Mouse (Mus musculus) skeletal muscle tissue, adult 2 months (tissue): ENCODE data around the gene Pcx.

ENCODE experiments used
- DNase-seq: peaks from one replicate; pipeline ENCODE4 v3.0.0-alpha.2; 2012; ENCODE audit warnings: low read depth, low spot score

Gene Pcx

DNA sequence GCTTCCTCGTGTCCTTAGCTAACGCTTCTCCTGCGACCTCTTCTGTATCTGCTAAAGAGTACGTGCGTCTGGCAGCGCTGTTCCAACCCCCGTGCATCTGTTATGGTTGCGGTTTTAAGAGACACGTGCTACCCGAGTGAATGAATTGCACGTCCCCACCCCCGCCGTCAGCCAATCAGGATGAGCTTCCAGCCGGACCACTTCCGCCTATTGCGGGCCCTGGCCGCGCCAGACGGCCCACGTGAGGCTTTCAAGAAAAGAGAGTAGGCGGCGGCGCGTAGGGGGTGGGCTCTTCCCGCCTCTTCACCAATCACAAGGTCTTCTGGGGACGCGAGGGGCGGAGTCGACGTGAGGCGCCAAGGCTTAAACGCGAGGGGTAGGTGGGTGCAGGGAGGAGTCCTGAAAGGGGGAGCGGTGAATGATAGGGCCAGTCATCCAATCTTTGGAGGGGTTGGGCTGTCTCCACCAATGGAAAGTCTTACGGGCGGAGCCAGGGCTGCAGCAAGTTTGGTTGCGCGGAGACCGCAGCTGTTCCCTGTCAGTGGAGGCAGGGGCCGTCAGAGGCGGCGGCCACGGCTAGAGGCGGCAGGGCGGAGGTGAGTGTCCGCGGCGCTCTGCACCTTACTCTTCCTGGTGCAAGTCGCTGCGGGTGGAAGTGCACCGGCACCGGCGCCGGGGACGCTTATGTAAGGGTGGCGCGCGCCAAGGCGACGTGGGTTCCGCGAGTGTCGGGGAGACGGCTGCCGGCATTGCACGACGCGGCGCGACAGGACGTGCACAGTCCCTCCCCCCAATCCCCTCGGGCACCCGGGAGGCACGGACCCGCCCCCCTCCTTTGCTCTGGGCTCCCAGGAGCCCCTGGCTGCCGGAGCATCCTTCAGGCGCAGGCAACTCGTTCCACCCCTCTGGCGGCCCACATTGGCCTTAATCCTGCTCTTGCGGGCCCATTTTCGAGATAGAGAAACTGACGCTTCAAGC is at the start of gene Pcx:
Gene Pcx, plus strand, starts transcription at position 487 of the 978 bp plus-strand sequence.
- peak; percentile 99 for DNase-seq

DNA sequence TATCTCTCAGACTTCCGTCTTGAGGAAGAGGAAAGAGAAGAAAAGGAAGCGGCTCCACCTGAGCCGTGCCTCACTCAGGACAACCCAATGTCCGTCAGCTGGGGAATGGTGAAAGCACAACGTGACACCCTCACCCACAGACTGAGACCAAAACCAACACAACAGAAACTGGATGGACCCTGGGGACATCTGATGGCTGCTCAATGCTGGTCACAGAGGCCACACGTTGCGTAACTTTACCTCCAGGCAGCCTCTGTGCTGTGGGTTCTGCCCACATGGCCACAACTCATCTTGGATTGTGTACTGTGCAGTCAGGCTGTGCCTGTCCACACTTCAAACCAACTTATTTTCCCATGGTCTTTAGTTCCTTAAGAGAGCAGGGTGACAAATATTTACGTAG is 48.3 kb upstream of the Pcx start:
- DNase-seq, result no peak

DNA sequence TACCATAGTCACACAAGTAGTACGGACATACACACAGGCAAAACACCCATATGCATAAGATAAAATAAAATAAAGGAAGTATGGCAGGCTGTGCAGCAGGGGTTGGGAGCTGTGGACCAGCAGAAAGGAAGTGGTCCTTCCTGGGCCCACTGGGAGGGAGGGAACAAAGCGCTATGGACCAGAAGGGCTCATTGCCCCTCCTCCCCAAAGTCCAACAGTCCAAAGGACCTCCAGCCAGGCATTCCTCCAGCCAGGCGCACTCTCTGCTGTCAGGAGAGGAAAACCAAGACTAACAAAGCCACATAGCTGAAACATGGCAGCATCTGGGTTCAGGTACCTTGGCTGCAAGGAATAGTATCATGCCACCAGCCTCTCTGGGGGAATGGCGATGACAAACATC is 45.6 kb upstream of the Pcx start:
- no peak for DNase-seq

DNA sequence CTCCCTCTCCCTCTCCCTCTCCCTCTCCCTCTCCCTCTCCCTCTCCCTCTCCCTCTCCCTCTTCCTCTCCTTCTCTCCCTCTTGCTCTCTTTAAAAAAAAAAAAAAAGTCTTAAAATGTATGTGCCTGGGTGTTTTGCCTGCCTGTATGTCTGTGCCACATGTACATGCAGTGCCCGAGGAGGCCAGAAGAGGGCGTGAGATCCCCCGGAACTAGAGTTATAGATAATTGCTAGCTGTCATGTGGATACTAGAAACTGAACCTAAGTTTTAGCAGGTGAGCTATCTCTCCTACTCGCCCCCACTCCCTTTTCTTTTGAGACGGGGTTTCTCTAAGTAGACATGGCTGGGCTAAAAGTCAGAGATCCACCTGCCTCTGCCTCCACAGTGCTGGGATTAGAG is 41.9 kb upstream of the Pcx start:
- DNase-seq, result no peak

DNA sequence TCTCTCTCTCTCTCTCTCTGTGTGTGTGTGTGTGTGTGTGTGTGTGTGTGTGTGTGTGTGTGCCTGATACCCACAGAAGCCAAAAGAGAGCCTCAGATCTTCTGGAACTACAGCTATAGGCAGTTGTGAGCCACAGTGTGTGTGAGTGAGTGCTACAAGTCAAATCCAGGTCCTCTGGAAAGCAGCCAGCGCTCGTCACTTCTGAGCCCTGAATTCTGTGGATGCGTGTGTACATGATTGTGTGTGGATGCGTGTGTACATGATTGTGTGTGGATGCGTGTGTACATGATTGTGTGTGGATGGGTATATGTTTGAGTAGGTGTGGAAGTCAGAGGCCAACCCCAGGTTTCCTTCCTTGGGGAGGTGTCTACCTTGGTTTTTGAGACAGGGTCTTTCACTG is 36.7 kb upstream of the Pcx start:
- DNase-seq, result no peak

DNA sequence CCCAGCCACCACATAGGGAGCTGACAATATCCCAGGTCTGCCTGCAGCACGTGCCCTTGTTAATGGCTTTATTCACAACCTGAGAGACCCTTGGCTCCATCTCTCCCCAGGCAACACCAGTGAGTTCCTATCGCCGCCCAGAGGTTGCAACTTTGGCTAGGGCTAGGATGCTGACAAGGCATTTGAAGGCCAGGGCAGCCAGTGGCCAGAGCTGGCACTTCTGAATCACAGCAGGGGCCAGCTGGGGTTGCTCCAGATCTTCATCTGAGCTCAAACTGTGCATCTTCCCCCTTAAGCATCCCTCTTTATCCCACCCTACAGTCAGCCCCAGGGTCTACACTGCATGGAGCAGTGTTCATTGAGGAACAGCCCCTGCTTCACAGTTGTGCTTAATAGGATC is 35.5 kb upstream of the Pcx start:
- no peak for DNase-seq

DNA sequence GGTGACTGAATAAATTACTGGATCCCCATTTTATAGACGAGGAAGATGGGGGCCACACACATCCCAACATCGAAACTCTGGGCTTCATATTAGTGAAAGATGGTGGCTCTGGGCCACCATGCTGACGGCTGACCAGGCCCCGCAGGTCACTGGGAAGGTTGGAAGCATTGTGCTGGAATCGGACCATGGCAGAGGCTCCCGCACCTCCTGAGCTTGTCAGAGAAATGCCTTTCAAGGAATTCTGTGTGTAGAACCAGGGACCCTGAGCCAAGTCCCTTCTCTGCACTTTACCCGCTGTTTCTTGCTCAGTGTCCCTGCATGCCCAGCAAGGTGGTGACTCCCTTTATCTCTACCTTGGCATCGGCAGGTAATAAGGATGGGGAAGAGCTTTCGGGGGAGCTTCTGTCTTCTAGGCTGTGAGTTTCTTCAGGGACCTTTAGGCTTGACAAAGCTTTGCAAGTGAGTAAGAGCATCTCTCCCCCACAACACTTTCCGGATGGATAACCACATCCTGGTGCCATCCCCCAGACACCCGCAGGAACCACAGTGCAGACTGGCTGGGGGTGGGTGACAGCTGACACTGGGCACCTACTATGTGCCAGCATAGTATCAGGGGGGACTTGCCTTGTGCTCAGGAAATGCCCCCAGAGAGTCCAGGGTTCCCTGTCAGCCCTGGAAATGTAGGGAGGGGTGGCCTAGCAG is 34.9 kb upstream of the Pcx start:
- no peak for DNase-seq

DNA sequence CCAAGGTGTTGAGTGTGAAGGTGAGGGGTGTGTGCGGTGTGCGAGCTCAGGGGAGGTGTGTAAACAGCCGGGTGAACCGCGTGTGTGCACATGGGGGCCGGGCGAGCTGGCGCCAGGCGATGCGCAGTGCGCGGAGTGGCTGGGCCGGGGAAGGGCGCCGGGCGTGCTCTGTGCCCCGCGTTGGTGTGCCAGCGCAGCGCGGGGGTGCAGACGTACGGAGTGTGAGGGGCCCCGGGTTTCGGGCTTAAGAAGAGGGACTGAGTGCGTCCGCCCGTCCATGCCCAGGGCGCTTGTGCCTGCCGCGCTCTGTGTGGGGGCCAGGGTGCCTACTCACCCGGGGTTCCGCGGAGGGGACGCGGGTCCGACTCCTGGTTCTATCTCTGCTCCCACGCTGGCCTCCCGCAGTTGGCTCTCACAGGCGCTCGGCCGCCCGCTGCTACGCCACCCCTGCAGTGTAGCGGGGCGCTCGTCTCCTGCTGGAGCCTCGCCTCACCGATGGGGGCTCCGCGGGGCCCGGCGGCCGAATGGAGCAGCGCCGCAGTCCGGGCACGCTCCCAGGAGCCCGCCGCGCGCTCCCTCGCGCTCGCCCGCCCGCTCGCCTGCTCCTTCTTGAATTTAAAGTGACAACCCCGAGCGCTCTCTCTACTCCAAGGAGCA is 33.5 kb upstream of the Pcx start:
- DNase-seq, result no peak

DNA sequence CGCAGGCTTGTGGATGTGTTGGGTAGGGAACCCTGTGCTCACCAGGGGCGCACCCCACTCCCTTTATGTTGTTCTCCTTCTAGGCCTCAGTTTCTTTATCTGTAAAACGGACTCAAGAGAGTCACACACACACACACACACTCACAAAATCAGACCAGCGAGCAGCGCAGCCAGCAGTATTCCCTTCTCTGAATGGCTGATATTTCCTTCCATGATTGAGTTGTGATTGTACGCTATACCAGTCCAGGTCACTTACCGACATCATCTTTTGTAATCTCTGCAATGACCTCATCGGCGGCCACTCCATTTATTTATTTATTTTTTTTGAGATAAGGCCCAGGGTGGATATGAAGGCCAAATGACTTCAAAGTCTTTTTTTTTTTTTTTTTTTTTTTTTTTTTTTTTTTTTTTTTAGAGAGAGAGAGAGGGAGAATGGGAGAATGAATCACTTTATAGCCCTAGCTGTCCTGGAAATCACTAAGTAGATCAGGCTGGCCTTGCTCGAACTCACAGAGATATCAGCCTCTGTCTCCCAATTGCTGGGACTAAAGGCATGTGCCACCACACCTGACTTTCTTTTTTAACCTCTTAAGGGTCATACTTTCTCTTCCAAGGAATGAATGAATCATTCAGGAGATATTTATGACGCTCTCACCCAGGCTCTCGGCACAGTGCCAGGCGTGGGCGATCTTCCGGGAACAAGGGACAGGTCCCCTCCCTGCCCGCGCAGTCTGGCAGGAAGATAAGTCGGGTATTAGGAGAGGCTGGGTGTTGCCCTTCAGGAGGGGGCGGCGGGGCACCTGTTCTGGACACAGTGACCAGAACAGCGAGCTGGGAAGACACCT is 32.7 kb upstream of the Pcx start, which contains the start of gene Syt12:
Gene Syt12, minus strand, starts transcription at position 103 of the 845 bp plus-strand sequence.
- no peak for DNase-seq

DNA sequence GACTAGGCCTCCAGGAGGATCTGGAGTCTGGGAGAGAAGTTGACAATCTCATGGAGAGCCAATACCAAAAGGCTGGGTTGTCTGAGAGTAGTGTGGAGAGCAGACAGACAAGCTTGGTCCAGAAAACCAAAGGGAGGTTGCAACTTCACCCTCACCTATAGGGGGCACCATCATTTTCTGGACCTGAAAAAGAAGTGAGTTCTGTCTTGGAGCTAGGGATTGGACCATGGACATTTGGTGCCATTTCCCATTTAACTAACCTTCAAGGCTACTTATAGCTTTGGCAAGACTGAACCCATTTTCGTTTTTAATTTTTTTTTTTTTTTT is 32.1 kb upstream of the Pcx start:
- no peak for DNase-seq

DNA sequence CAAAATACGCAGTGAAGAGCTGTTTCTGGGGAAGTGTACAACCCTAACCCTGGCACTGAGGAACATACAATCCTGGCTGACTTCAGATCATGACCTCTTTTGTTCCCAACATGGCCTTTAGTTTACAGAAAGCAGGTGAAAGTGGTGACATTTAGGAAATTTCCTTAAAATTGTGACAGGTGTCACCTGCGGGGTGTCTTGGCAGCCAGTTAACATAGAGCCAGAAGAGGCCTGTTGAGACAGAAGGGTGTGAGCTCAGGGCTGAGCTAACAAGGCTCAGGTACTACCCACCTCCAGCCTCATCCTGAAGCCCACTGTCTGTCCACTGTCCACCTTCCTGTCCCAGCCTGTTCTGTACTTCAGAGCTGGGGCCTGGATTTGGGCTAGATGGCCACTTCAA is 30.2 kb upstream of the Pcx start:
- no peak for DNase-seq

DNA sequence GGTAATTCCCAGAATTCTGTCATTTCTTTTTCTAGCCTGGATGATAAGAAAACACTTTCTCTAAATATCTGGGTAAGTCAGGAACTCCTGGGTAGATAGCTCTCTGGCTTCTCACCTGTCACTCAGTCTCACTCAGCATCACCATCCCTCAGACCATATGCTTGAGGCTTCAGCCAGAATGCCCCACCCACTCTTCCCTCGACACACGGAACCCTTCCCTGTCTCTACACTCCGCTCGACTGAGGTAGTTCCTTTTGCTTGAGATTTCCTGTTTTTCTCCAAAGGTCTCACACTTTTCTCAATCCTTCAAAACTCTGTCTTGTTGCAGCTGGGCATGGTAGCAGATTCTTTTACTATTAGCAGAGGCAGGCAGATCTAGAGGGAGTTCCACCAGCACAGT is 28.9 kb upstream of the Pcx start:
- DNase-seq, result no peak

DNA sequence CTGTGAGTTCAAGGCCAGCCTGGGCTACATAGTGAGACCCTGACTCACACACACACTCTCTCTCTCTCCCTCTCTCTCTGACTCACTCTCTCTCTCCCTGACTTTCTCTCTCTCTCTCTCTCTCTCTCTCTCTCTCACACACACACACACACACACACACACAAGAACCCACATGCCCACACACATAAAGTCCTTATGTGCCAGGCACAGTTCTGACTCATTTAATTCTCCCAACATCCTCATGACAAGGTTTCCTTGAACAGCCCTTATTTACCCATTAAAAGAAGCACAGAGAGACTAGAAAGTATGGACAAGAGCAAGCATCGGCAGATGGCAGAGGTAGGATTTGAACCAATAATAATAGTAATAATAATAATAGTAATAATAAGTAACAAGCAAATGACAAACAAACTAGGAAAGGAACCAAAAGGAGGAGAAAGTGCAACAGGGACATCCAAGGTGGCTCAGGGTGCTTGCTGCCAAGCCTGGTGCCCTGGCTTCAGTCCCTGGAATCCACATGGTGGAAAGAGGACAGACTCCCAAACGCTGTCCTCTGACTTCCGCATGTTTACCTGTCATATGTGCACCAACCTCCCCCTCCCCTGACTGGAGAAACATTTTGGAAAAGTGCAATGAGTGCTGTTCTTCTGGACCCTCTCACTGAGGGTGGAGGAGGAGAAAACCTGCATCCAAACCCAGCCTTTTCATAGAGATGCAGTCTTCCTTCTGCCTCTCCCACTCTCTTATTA is 28.0 kb upstream of the Pcx start:
- DNase-seq, result no peak

DNA sequence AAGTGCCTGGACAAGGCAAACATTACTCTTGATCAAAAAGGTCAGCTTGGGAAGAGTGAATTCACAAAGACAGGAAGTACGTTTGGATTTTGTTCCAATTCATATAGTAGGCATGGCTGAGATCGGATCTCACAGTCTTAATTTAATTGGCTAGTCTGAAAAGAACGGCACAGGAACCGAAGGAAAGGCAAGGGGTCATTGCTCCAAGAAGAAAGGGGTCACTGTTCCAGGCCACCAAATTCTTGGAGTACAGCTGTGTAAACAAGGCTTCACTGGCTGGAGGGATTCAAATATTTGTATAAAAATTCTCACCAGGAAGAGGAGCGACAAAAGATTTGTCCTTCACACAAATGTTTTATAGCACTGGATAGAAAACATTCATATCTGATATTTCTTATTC is 25.3 kb upstream of the Pcx start:
- DNase-seq, result no peak

DNA sequence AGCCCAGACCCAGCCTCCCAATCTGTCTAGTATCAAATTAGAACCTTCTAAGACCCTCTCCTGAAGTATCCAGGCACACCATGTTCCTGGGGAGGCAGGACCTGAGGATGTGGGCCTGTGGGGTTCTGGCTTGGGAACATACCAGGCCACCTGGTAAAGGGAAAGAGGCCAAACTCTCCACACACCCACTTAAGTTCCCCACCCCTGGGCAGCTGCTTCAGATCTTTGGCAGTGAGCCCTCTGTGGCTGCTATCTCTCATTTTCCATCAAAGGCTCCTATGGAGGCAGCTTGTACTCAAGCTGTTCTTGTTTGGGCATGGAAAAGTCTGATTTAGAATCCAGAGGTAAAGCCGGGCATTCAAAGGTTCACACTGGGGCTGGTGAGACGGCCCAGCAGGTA is 22.4 kb upstream of the Pcx start:
- DNase-seq, result no peak

DNA sequence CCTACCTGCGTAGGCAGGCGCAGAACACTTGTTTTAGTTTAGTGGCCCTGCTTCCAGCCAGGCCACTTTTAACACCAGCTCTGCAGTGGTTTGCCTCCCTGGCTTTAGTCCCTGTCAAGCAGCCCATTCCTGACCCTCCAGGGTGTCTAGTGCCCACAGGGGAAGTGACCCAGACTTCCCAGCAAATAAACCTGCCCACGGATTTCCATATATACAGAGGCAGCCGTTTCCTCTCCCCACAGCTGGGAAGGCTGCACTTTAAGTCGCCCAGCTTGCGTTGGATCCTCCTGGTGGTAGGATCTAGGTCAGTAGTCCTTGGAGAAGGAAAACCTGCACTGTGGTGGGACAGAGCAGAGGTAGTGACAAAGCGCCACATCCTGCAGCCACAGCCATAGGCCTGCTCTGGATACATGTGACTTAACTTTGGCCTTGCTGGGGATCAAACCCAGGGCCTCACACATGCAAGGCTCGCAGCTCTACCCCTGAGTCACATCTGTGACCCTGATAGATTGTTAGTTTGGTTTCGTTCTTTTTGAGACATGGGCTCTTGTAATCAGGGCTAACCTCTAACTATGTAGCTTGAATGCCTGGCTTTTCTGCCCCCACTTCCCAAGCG is 19.1 kb upstream of the Pcx start:
- DNase-seq, result no peak

DNA sequence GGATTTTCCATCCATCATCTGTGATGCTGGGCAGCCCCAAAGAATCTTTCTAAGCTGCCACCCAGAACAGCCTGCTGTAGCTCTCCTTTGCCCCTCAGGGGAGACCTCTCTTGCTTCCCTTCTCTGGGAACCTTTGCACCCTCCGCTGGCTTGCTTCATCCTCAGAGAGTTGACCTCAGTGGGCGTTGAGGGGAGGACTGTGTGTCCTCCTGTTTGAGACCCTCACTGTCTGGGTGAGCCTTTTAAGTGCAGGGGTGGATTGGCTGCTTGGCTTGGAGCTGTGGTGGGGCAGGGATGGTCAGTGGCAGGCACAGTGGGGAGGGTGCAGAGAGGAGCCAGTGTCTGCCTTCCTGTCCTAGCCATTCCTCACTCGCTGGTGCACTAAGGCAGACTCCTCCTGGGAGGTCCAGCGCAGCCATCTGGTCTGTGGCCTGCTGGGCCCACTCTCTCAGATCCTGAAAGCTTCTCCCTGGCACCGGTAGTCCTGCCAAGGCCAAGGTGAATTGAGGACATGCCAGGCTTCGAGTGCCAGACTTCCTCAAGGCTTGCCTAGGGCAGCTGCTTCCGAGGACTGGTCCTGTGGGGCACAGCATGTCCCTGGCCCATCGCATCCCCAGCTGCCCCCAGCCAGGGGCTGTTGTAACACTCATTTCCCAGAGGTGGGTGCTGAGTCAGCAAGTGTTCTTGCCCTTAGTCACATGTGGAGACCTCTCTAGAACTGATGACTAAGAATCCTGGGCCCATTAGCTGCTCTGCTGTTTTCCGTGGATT is 17.6 kb upstream of the Pcx start:
- peak; percentile 96 for DNase-seq

DNA sequence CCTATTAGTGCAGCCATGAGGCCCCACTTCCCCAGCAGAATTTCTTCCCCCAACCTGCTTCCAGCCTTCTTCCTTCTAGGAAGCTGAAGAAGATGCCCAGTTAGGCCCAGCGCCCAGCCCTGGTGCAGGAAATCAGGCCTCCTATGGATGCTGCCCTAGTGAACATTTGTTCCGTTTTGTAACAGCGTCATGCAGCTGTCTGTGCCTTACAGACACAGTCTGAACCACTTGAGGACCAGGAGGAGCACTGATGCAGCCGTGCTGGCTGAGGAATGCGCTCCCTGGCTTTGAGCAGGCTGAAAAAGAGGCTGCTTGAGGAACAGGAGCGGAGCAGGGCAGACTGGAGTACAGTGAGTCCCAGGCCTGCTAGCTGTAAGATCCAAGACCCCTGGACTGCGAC is 15.6 kb upstream of the Pcx start:
- no peak for DNase-seq

DNA sequence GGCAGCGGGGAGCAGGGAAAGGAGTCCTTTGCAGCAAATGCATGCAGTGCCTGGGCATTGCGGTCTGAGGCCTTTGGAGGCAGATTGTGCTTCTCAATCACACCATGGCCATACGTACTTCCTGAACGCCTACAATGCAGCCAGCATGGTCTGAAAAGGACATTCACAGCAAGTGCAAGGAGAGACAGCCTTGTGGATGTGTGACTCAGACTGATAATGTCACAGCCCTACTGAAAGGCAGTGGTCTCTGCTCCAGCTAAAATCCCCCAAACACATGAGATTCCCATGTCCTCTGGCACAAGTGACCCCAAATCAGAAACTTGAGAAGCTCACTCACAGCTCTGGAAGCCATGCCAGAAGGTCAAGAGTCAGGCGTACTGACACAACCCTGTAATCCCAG is 14.5 kb upstream of the Pcx start:
- DNase-seq, result no peak
